Mouse (Mus musculus) intestine, embryonic 15.5 days (tissue): ENCODE results near the gene Igf2r. TPM values are rescaled to one million over a fixed set of nuclear protein-coding genes. Genes with fewer than 3 reads are reported as not detected.

Source experiments
- ATAC-seq: fragments of 200-750 bp; cut with Nextera tagmentation; 2 replicates; pipeline ENCODE4 v1.8.0; 2017; ENCODE audit warnings: moderate TSS enrichment, moderate library complexity
- H3K27ac ChIP-seq: fragments of 300-500 bp; sonication (generic); 2 replicates; pipeline ENCODE4 v1.5.1; 2015; ENCODE audit warnings: mild to moderate bottlenecking, inconsistent platforms
- H3K27me3 ChIP-seq: fragments of 300-500 bp; sonication (generic); replicated peaks from 2 replicates; pipeline ENCODE4 v1.6.1; 2015; ENCODE audit warnings: inconsistent platforms
- H3K36me3 ChIP-seq: fragments of 300-500 bp; sonication (generic); 2 replicates; pipeline ENCODE4 v1.6.1; 2015; ENCODE audit warnings: inconsistent platforms
- H3K4me1 ChIP-seq: fragments of 300-500 bp; sonication (generic); replicated peaks from 2 replicates; pipeline ENCODE4 v1.6.1; 2015; ENCODE audit warnings: inconsistent platforms
- H3K4me2 ChIP-seq: fragments of 300-500 bp; sonication (generic); replicated peaks from 2 replicates; pipeline ENCODE4 v1.6.1; 2015; ENCODE audit warnings: mild to moderate bottlenecking, inconsistent platforms
- H3K4me3 ChIP-seq: fragments of 300-500 bp; sonication (generic); replicated peaks from 2 replicates; pipeline ENCODE4 v1.5.1; 2015; ENCODE audit warnings: inconsistent platforms
- H3K9ac ChIP-seq: fragments of 300-500 bp; sonication (generic); 2 replicates; pipeline ENCODE4 v1.6.1; 2015; ENCODE audit warnings: inconsistent platforms
- H3K9me3 ChIP-seq: fragments of 300-500 bp; sonication (generic); 2 replicates; pipeline ENCODE4 v1.6.1; 2016; ENCODE audit warnings: inconsistent platforms
- WGBS: fragments of 180-500 bp; shearing (Covaris S2); methylation state at CpG from one replicate; pipeline ENCODE4 v1.1.7; 2015; 5-methylcytosine and 5-hydroxymethylcytosine counted together
- polyA plus RNA-seq: library from polyadenylated mRNA; unstranded; fragments of >200 nt; fragmentation: Nextera tagmentation; extraction: Ambion mirVana; gene quantifications from 2 replicates; pipeline ENCODE4 v1.2.1, GENCODE M21; 2015

Igf2r gene
- polyA plus RNA-seq, 1 experiment from 2014 or later, result 37.5 TPM

DNA sequence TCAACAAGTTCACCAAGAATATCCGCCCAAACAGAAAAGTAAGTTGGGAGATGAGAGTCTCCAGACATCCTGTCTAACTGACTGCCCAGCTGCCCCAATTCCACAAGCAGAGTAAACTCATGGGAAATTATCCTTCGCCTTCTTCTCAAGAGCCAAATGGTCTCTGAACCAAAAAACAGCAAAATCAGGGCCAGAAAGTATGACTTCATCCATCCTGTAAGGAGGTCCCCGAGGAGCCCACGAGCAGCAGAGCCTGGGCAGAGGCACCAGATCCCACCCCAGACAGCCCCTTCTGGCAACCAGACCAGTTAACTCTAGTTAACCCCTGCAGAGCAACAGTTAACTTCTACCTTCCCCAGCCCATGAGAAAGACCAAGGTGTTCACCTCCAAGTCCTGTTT is 29.9 kb downstream of the Igf2r start:
- Histone ChIP-seq H3K4me3 (no peak overlapping the region), H3K4me2 (no peak overlapping the region), H3K27me3 (no peaks in the 10 kb centered on the region), H3K36me3 (peaks cover 36% of the 10 kb centered on the region), H3K27ac (peak overlapping the region; percentile 74), H3K9me3 (no peaks in the 10 kb centered on the region), H3K4me1 (peaks cover 32% of the 10 kb centered on the region), H3K9ac (no peak overlapping the region)
- 50% methylated on average over 4 of the region's 4 CpGs for WGBS
- no peak for ATAC-seq

- Histone ChIP-seq H3K4me3 (no peak overlapping the region), H3K9ac (no peak overlapping the region), H3K27me3 (no peaks in the 10 kb centered on the region), H3K4me1 (peaks cover 27% of the 10 kb centered on the region), H3K27ac (peak overlapping the region; percentile 24), H3K36me3 (peaks cover 26% of the 10 kb centered on the region), H3K9me3 (no peaks in the 10 kb centered on the region), H3K4me2 (no peak overlapping the region)
- WGBS, result 31% methylated on average over 1 of the region's 1 CpGs
- no peak for ATAC-seq
Observed at GRCm38 (mm10) chr17:12737934-12738333, 31.5 kb downstream of the Igf2r start.

- Histone ChIP-seq H3K9ac (peak overlapping the region; percentile 12; the same call in 1 of the 2 replicates), H3K27ac (peak overlapping the region; percentile 68), H3K4me1 (peaks cover 17% of the 10 kb centered on the region), H3K4me3 (no peak overlapping the region), H3K27me3 (no peaks in the 10 kb centered on the region), H3K36me3 (peaks cover 5% of the 10 kb centered on the region; the same call in 1 of the 2 replicates), H3K9me3 (no peaks in the 10 kb centered on the region), H3K4me2 (peak overlapping the region; percentile 25; the same call in 1 of the 2 replicates)
- ATAC-seq, result peak; percentile 46
- 34% methylated on average over 12 of the region's 12 CpGs for WGBS
Observed at GRCm38 (mm10) chr17:12734205-12734857, 35.1 kb downstream of the Igf2r start.

DNA sequence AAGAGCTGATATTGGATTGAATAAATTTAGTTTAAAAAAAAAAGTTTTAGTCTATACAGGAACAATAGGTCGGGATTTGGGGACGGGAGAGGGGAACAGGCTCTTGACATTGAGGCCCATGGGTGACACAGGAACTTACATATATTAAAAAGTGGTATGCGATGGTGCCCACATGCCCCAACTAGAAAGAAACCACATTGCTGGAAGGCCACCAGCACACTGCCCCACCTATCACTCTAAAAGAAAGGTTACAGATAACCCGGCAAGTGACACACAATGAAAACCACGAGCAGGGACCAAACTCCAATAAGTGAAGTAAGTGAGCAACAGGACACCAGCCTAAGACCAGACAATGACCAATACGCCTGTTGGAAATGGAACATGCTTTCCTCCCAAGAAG is 36.3 kb downstream of the Igf2r start:
- ATAC-seq, result no peak
- H3K9me3 ChIP-seq, result no peaks in the 10 kb centered on the region
- H3K9ac ChIP-seq, result no peak overlapping the region
- no peak overlapping the region for H3K4me3 ChIP-seq
- peaks cover 3% of the 10 kb centered on the region; the same call in 1 of the 2 replicates for H3K36me3 ChIP-seq
- 82% methylated on average over 6 of the region's 6 CpGs for WGBS
- no peak overlapping the region for H3K4me2 ChIP-seq
- H3K27ac ChIP-seq, result no peak overlapping the region
- H3K4me1 ChIP-seq, result peaks cover 16% of the 10 kb centered on the region
- H3K27me3 ChIP-seq, result no peaks in the 10 kb centered on the region

GRCm38 (mm10) chr17:12728536-12728935 is 40.9 kb downstream of the Igf2r start:
- Histone ChIP-seq H3K27ac (no peak overlapping the region), H3K9me3 (no peaks in the 10 kb centered on the region), H3K36me3 (no peaks in the 10 kb centered on the region; the same call in 1 of the 2 replicates), H3K4me3 (no peak overlapping the region), H3K9ac (no peak overlapping the region), H3K4me2 (no peak overlapping the region), H3K4me1 (peaks cover 34% of the 10 kb centered on the region), H3K27me3 (no peaks in the 10 kb centered on the region)
- ATAC-seq, result no peak
- 45% methylated on average over 1 of the region's 1 CpGs for WGBS

DNA sequence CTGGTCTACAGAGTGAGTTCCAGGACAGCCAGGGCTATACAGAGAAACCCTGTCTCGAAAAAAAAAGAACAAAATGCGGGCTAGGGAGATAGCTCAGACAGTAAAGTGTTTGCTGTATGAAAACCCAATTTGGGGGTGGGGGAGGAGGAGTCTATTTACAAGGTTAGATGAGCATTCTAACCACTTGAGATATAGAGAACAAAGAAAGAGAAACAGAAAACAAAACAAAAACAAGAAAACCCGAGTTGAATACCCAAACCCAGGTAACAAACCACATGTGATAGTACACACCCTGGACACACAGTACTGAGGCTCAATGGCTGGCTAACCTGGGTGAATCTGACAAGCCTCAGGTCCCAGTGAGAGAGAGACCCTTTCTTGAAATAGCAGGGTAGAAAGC is 41.7 kb downstream of the Igf2r start:
- Histone ChIP-seq H3K9me3 (no peaks in the 10 kb centered on the region), H3K27ac (no peak overlapping the region), H3K4me3 (no peak overlapping the region), H3K4me1 (peaks cover 37% of the 10 kb centered on the region), H3K9ac (no peak overlapping the region), H3K4me2 (no peak overlapping the region), H3K36me3 (no peaks in the 10 kb centered on the region; the same call in 1 of the 2 replicates), H3K27me3 (no peaks in the 10 kb centered on the region)
- ATAC-seq, result no peak
- 81% methylated on average over 3 of the region's 3 CpGs for WGBS

GRCm38 (mm10) chr17:12725871-12726270 is 43.6 kb downstream of the Igf2r start:
- no peak overlapping the region for H3K4me3 ChIP-seq
- no peaks in the 10 kb centered on the region for H3K9me3 ChIP-seq
- H3K27me3 ChIP-seq, result no peaks in the 10 kb centered on the region
- peaks cover 45% of the 10 kb centered on the region for H3K4me1 ChIP-seq
- ATAC-seq, result peak; percentile 35; the same call in 1 of the 2 replicates
- 0 out of 2 replicates have a peak, but pooled peaks cover 7% of the 10 kb centered on the region for H3K36me3 ChIP-seq
- no peak overlapping the region for H3K4me2 ChIP-seq
- H3K27ac ChIP-seq, result peak overlapping the region; percentile 90
- H3K9ac ChIP-seq, result no peak overlapping the region
- 15% methylated on average over 4 of the region's 4 CpGs for WGBS

GRCm38 (mm10) chr17:12724767-12725744 is 44.4 kb downstream of the Igf2r start:
- H3K4me1 ChIP-seq, result peaks cover 45% of the 10 kb centered on the region
- no peak overlapping the region for H3K9ac ChIP-seq
- no peaks in the 10 kb centered on the region for H3K27me3 ChIP-seq
- ATAC-seq, result peak; percentile 15; the same call in 1 of the 2 replicates
- 0 out of 2 replicates have a peak, but pooled peaks cover 7% of the 10 kb centered on the region for H3K36me3 ChIP-seq
- H3K4me3 ChIP-seq, result no peak overlapping the region
- WGBS, result 26% methylated on average over 6 of the region's 6 CpGs
- no peak overlapping the region; the same call in 1 of the 2 replicates for H3K4me2 ChIP-seq
- H3K9me3 ChIP-seq, result no peaks in the 10 kb centered on the region
- H3K27ac ChIP-seq, result peak overlapping the region; percentile 90

DNA sequence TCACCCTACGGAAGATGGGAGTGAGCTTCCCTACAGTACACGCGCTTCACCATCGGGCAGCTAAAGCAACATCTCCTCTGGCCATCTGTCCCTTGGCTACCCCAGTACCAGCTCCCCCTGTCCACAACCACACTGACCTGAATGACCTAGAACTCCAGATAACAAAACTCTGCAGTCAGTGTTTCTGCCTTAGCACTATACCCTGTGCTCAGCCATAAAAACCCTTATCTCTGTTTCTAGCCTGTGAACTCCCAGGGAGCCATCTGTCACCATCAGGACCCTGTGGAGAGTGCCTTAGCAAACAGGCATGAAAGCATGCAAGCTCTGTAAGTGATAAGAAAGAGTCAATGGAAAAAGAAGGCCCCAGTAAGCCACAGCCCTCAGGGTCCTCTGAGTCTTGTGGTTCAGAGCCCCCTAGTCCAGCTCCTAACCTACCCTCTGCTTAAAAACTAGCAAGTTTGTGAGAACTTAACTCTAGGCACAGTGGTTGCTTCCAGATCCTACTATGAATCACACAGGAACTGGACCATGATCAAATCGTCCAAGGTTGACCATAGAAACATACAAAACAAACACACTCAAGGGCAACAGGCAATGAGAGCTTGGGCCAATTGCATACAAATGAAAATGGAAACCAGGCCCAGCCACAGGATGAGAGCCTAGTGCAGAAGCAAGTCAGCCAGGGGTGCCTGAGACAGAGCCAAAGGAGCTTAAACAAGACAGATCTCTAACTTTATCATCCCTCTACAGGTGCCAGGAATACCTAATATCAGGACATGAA is 45.3 kb downstream of the Igf2r start:
- H3K9me3 ChIP-seq, result no peaks in the 10 kb centered on the region
- H3K4me2 ChIP-seq, result no peak overlapping the region
- H3K27ac ChIP-seq, result peak overlapping the region; percentile 90
- H3K9ac ChIP-seq, result no peak overlapping the region
- peaks cover 45% of the 10 kb centered on the region for H3K4me1 ChIP-seq
- 50% methylated on average over 5 of the region's 5 CpGs for WGBS
- ATAC-seq, result peak; percentile 87
- H3K36me3 ChIP-seq, result 0 out of 2 replicates have a peak, but pooled peaks cover 7% of the 10 kb centered on the region
- H3K27me3 ChIP-seq, result no peaks in the 10 kb centered on the region
- no peak overlapping the region for H3K4me3 ChIP-seq

- Histone ChIP-seq H3K9ac (no peak overlapping the region), H3K4me1 (peaks cover 42% of the 10 kb centered on the region)
- WGBS, result 35% methylated on average over 8 of the region's 8 CpGs
Observed at GRCm38 (mm10) chr17:12722622-12723021, 46.8 kb downstream of the Igf2r start.

GRCm38 (mm10) chr17:12721118-12721886 is 48.2 kb downstream of the Igf2r start:
- Histone ChIP-seq H3K36me3 (peaks cover 10% of the 10 kb centered on the region), H3K9ac (no peak overlapping the region), H3K4me2 (no peak overlapping the region), H3K4me1 (peaks cover 38% of the 10 kb centered on the region), H3K27ac (no peak overlapping the region), H3K27me3 (no peaks in the 10 kb centered on the region), H3K4me3 (no peak overlapping the region), H3K9me3 (no peaks in the 10 kb centered on the region)
- no peak for ATAC-seq
- WGBS, result 75% methylated on average over 5 of the region's 5 CpGs

More at GRCm38 (mm10) chr17:12722622-12723021, 46.8 kb downstream of the Igf2r start:
- Histone ChIP-seq H3K4me2 (no peak overlapping the region), H3K27ac (peak overlapping the region; percentile 70), H3K36me3 (0 out of 2 replicates have a peak, but pooled peaks cover 7% of the 10 kb centered on the region), H3K9me3 (no peaks in the 10 kb centered on the region), H3K27me3 (no peaks in the 10 kb centered on the region), H3K4me3 (no peak overlapping the region)
- ATAC-seq, result peak; percentile 62
